Mouse (Mus musculus): ENCODE results near the gene Zfp711.
A peak's percentile ranks its signal among the peaks of the same experiment; 100 is the strongest.

The Zfp711 gene

DNA sequence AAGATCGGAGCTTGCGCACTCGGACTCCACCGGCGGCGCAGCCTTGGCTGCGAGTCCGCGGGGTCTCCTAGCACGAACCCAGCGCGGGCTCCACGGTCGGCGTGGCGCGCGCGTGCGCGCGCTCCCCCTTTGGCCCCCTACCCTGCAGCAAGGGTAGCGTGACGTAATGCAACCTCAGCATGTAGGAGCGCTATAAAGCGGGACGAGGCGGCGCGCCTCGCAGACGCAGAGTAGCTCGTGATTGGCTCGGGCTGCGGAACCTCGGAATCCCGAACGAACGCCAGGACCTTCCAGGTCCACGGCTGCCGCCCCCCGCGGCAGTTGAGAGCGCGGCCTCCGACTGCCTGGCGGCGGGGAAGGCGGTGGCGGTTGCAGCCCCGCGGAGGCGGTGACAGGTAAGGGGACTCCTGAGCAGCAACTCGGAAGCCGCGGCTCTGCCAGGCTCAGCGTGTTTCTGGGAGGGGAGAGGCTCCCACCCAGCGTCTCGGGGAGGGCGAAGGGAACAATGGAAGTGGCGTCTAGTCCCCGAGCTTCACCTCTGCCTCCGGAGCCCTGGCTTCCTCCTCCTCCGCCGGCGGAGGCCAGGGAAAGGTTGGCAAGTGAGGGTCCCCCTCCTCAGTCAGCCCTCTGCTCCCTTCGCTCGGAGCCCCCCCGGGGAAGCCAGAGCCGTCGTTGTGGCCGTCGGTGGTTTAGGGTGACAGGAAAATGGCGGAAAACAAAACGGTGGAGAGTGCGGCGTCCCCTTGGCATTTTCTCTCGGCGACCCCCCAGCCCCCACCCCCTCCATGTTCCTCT, at the start of gene Zfp711:
Gene Zfp711, plus strand, starts transcription at position 16 of the 795 bp plus-strand sequence.
- peak; percentile 59 to 74 for DNase-seq (ENCODE audit: low spot score in 2 of 2)

DNA sequence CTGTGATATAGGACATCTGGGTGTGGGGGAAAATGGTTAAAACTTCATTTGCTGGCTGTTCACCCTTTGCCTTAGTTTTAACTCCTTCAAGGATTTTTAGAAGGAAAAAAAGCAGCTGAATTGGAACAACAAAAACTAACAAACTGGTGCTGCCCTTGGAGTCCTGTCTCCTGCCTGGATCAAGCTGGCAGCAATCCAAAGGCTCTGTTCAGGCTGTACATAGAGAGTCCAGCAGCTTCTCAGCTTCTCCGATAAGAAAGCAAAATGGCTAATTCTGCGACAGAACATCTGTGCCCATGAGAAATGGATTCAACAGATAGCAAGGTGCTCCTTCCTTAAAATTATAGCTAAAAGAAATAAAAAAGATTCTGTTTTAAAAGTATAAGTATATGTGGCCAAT, 32.6 kb upstream of the Zfp711 start:
- DNase-seq (ENCODE audit: low spot score in 2 of 2) = no peak

DNA sequence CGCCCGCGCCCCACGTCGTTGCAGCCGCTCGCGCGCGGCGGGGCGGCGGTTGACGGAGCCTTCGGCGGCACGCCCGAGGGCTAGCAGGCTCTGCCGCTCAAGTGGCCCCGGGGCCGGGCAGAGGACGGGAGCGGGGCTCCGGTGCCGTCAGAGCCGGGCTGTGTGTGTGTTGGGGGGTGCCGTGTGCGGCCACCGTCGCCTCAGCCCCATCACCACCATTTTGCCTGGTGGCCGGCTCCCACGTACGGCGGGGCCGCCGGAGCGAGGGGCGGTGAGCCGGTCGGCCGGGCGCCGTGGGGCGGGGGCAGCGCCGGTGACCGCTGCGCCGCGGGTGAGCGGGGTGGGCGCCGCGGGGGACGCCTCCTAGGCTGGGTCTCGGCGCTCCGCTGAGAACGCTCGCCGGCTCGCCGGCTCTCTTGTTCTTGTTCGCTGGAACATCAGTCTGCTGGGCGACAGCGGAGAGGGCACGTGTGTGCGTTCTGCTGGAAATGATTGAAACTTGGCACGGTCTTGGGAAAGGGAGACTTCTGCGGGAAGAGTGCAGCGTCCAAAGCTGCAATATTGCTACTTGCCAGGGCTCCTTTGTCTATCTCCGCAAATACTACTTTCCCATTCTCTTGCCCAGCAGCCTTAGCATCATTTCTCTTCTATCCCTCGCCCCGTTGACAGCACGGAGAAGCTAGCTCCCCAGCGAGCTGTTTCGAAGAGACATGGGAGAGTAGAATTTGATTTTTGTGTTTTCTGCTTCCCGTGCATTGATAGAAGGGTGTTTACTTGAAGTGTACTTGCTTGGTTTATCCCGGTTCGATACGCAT, 1.2 kb downstream of the Zfp711 start:
- peak in 1 of 2 experiments; percentile 24 for DNase-seq (ENCODE audit: low spot score in 2 of 2)

DNA sequence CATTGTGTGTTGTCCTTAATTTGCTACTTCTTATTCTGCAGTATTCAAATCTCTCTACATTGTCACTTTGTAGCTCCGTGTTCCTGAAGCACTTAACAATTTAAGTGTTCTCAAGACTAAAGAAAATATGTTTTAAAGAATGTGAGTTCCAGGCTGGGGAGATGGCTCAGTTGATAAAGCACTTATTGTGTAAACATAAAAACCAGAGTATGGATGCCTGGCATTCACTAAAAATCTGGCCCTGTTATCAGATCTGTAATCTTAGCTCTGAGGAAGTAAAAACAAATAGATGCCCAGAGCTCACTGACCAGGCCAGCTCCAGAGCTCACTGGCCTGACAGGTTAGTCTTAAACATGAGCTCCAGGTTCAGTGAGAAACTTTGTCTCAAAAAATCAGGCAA, 75.2 kb downstream of the Zfp711 start:
- no peak for DNase-seq (ENCODE audit: low spot score in 2 of 2)

DNA sequence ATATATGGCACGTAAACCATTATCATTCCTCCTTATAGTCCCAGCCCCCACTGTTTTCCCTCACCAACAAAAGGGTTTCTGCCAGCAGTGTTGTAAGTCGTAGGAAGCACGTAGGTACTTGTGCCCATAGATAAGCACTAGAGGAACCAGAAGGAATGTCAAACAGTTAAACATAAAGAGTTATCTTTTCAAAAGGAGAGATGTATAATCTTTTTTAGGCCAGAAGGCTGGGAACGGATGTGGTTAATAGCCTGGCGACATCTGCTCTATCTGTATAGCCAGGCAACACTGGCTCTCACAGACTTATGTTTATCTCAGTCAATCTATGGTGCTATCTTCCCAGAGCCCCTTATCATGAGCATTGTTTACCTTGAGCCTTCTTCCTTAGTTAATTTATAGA, 80.3 kb downstream of the Zfp711 start:
- DNase-seq (ENCODE audit: low spot score in 2 of 2) = no peak
